Mouse (Mus musculus) CH12.LX (cell line): ENCODE results near the gene Tacc2. TPM values are rescaled to one million over a fixed set of nuclear protein-coding genes. Genes with fewer than 3 reads are reported as not detected.

Experiments
- DNase-seq: peaks from one replicate; pipeline ENCODE4 v3.0.0-alpha.2; 2013; ENCODE audit errors: extremely low read depth
- H3K27ac ChIP-seq: 2 replicates; pipeline ENCODE4 v1.5.1; 2012; ENCODE audit warnings: low read depth, mild to moderate bottlenecking, control low read depth, moderate library complexity; ENCODE audit not compliant: insufficient read depth
- H3K27me3 ChIP-seq: replicated peaks from 2 replicates; pipeline ENCODE3; 2012; ENCODE audit warnings: inconsistent platforms
- H3K36me3 ChIP-seq, 2 experiments: replicated peaks in 1 of 2; 2 replicates each; pipeline versions ENCODE3 to v1.6.1; 2012; ENCODE audit warnings: inconsistent platforms in 1 of 2, low read length in 1 of 2, mild to moderate bottlenecking in 1 of 2, mixed read lengths in 1 of 2, moderate library complexity in 1 of 2; ENCODE audit not compliant: control insufficient read depth in 1 of 2, insufficient read depth in 1 of 2
- H3K4me1 ChIP-seq, 2 experiments: 2 replicates each; pipeline ENCODE4 v1.6.1; 2012; ENCODE audit warnings: inconsistent platforms in 1 of 2, moderate library complexity in 1 of 2; ENCODE audit not compliant: insufficient read depth in 2 of 2, control insufficient read depth in 1 of 2
- H3K4me2 ChIP-seq: 2 replicates; pipeline ENCODE4 v1.6.1; 2012; ENCODE audit warnings: low read depth, mild to moderate bottlenecking, control low read depth; ENCODE audit not compliant: poor library complexity, insufficient read depth, severe bottlenecking
- H3K4me3 ChIP-seq, 3 experiments: fragments of 150-350 bp in 1 of 3; sonication (generic) in 1 of 3; replicated peaks in 1 of 3; 2 replicates each; pipeline versions ENCODE3 to v1.5.1; 2011 to 2012; ENCODE audit warnings: low read depth in 2 of 3, low read length in 2 of 3, mild to moderate bottlenecking in 2 of 3, moderate library complexity in 2 of 3, control low read depth in 1 of 3, improper control_type of control experiment in 1 of 3, inconsistent platforms in 1 of 3, mixed read lengths in 1 of 3; ENCODE audit not compliant: poor library complexity in 1 of 3
- H3K79me2 ChIP-seq: replicated peaks from 2 replicates; pipeline ENCODE4 v1.6.1; 2012; ENCODE audit warnings: mild to moderate bottlenecking, moderate library complexity; ENCODE audit not compliant: control insufficient read depth, poor library complexity, insufficient read depth, severe bottlenecking; ENCODE audit errors: extremely low read depth
- H3K9ac ChIP-seq: 2 replicates; pipeline ENCODE4 v1.6.1; 2012; ENCODE audit warnings: low read depth, mild to moderate bottlenecking, control low read depth, moderate library complexity; ENCODE audit not compliant: insufficient read depth
- H3K9me3 ChIP-seq: replicated peaks from 2 replicates; pipeline ENCODE3; 2012; ENCODE audit warnings: low read length, inconsistent platforms, mixed read lengths
- BHLHE40 ChIP-seq: IDR thresholded peaks from 2 replicates; pipeline ENCODE4 v1.6.1; 2011; ENCODE audit warnings: mild to moderate bottlenecking, low read depth, low read length, improper control_type of control experiment
- CHD1 ChIP-seq: IDR thresholded peaks from 2 replicates; pipeline ENCODE4 v1.6.1; 2012; ENCODE audit warnings: low read depth, low read length, improper control_type of control experiment, inconsistent platforms
- CHD2 ChIP-seq: IDR thresholded peaks from 2 replicates; pipeline ENCODE4 v1.6.1; 2011; ENCODE audit warnings: low read length, improper control_type of control experiment
- CTCF ChIP-seq, 2 experiments: IDR thresholded peaks in 1 of 2; conservative IDR thresholded peaks in 1 of 2; 2 replicates each; pipeline ENCODE4 v1.5.1; 2011 to 2012; ENCODE audit warnings: low read depth in 2 of 2, low read length in 2 of 2, improper control_type of control experiment in 1 of 2, inconsistent platforms in 1 of 2, mild to moderate bottlenecking in 1 of 2, moderate library complexity in 1 of 2
- E2F4 ChIP-seq: IDR thresholded peaks from 2 replicates; pipeline ENCODE4 v1.6.1; 2011; ENCODE audit warnings: low read depth, low read length, improper control_type of control experiment; ENCODE audit not compliant: insufficient replicate concordance
- ELF1 ChIP-seq: IDR thresholded peaks from 2 replicates; pipeline ENCODE4 v1.6.1; 2014; ENCODE audit warnings: low read depth, mild to moderate bottlenecking, inconsistent platforms, low read length, improper control_type of control experiment
- EP300 ChIP-seq: IDR thresholded peaks from 2 replicates; pipeline ENCODE4 v1.6.1; 2011; ENCODE audit warnings: low read length, improper control_type of control experiment
- ETS1 ChIP-seq: conservative IDR thresholded peaks from 2 replicates; pipeline ENCODE4 v1.6.1; 2012; ENCODE audit warnings: low read depth, mild to moderate bottlenecking, inconsistent platforms, low read length, improper control_type of control experiment, moderate library complexity
- GABPA ChIP-seq: IDR thresholded peaks from 2 replicates; pipeline ENCODE4 v1.6.1; 2012; ENCODE audit warnings: low read depth, low read length, improper control_type of control experiment, inconsistent platforms; ENCODE audit not compliant: insufficient replicate concordance
- HCFC1 ChIP-seq: IDR thresholded peaks from 2 replicates; pipeline ENCODE4 v1.6.1; 2012; ENCODE audit warnings: low read depth, mild to moderate bottlenecking, inconsistent platforms, low read length, improper control_type of control experiment
- JUN ChIP-seq: IDR thresholded peaks from 2 replicates; pipeline ENCODE4 v1.6.1; 2011; ENCODE audit warnings: low read depth, mild to moderate bottlenecking, low read length, improper control_type of control experiment, moderate library complexity; ENCODE audit not compliant: insufficient read depth
- KAT2A ChIP-seq: IDR thresholded peaks from 2 replicates; pipeline ENCODE4 v1.6.1; 2012; ENCODE audit warnings: low read length, improper control_type of control experiment, inconsistent platforms; ENCODE audit not compliant: insufficient replicate concordance
- MAFK ChIP-seq: IDR thresholded peaks from 2 replicates; pipeline ENCODE4 v1.6.1; 2011; ENCODE audit warnings: low read length, improper control_type of control experiment; ENCODE audit not compliant: insufficient replicate concordance
- MAX ChIP-seq: IDR thresholded peaks from 2 replicates; pipeline ENCODE4 v1.6.1; 2011; ENCODE audit warnings: low read length, improper control_type of control experiment
- MAZ ChIP-seq: IDR thresholded peaks from 2 replicates; pipeline ENCODE4 v1.6.1; 2012; ENCODE audit warnings: low read depth, mild to moderate bottlenecking, inconsistent platforms, low read length, improper control_type of control experiment, moderate library complexity
- MEF2A ChIP-seq: IDR thresholded peaks from 2 replicates; pipeline ENCODE4 v1.6.1; 2014; ENCODE audit warnings: low read depth, mild to moderate bottlenecking, inconsistent platforms, low read length, improper control_type of control experiment, borderline replicate concordance
- MXI1 ChIP-seq: IDR thresholded peaks from 2 replicates; pipeline ENCODE4 v1.6.1; 2011; ENCODE audit warnings: mild to moderate bottlenecking, low read depth, low read length, improper control_type of control experiment
- MYC ChIP-seq: IDR thresholded peaks from 2 replicates; pipeline ENCODE4 v1.6.1; 2011; ENCODE audit warnings: low read depth, mild to moderate bottlenecking, improper control_type of control experiment, low read length
- NELFE ChIP-seq: IDR thresholded peaks from 2 replicates; pipeline ENCODE4 v1.6.1; 2011; ENCODE audit warnings: low read depth, low read length, improper control_type of control experiment
- NRF1 ChIP-seq: IDR thresholded peaks from 2 replicates; pipeline ENCODE4 v1.6.1; 2014; ENCODE audit warnings: low read depth, mild to moderate bottlenecking, inconsistent platforms, low read length, improper control_type of control experiment, moderate library complexity
- PAX5 ChIP-seq: IDR thresholded peaks from 2 replicates; pipeline ENCODE4 v1.6.1; 2012; ENCODE audit warnings: low read length, inconsistent platforms, mixed read lengths
- POLR2A ChIP-seq: IDR thresholded peaks from 2 replicates; pipeline ENCODE4 v1.6.1; 2011; ENCODE audit warnings: low read depth, mild to moderate bottlenecking, improper control_type of control experiment, low read length
- POLR2AphosphoS2 ChIP-seq: IDR thresholded peaks from 2 replicates; pipeline ENCODE4 v1.6.1; 2011; ENCODE audit warnings: low read depth, low read length, improper control_type of control experiment
- RAD21 ChIP-seq: IDR thresholded peaks from 2 replicates; pipeline ENCODE4 v1.6.1; 2011; ENCODE audit warnings: low read depth, mild to moderate bottlenecking, low read length, improper control_type of control experiment, moderate library complexity
- RCOR1 ChIP-seq: conservative IDR thresholded peaks from 2 replicates; pipeline ENCODE4 v1.6.1; 2012; ENCODE audit warnings: low read depth, mild to moderate bottlenecking, inconsistent platforms, low read length, improper control_type of control experiment
- SIN3A ChIP-seq: IDR thresholded peaks from 2 replicates; pipeline ENCODE4 v1.6.1; 2012; ENCODE audit warnings: low read length, improper control_type of control experiment, inconsistent platforms
- SMC3 ChIP-seq: IDR thresholded peaks from 2 replicates; pipeline ENCODE4 v1.6.1; 2011; ENCODE audit warnings: low read depth, low read length, improper control_type of control experiment
- TBP ChIP-seq: conservative IDR thresholded peaks from 2 replicates; pipeline ENCODE4 v1.6.1; 2011; ENCODE audit warnings: low read depth, low read length, improper control_type of control experiment
- TCF12 ChIP-seq: IDR thresholded peaks from 2 replicates; pipeline ENCODE4 v1.6.1; 2014; ENCODE audit warnings: low read depth, mild to moderate bottlenecking, inconsistent platforms, low read length, improper control_type of control experiment
- USF1 ChIP-seq: IDR thresholded peaks from 2 replicates; pipeline ENCODE4 v1.6.1; 2014; ENCODE audit warnings: low read depth, mild to moderate bottlenecking, inconsistent platforms, low read length, improper control_type of control experiment
- ZC3H11A ChIP-seq: IDR thresholded peaks from 2 replicates; pipeline ENCODE4 v1.6.1; 2012; ENCODE audit warnings: low read depth, mild to moderate bottlenecking, inconsistent platforms, low read length, improper control_type of control experiment
- ZNF384 ChIP-seq: IDR thresholded peaks from 2 replicates; pipeline ENCODE4 v1.6.1; 2012; ENCODE audit warnings: low read depth, low read length, improper control_type of control experiment, inconsistent platforms
- dilution Hi-C: fragments of 300-500 bp; cut with MboI; formaldehyde crosslinking; loops from 2 replicates; pipeline ENCODE4 v1.14.3; 2020; ENCODE audit warnings: low sequenced_read_pairs; ENCODE audit not compliant: extremely low pct_unique_long_range_greater_than_20kb, extremely low pct_ligation_motif_present
- in situ Hi-C: fragments of 300-500 bp; cut with MboI; formaldehyde crosslinking; loops from 3 replicates; pipeline ENCODE4 v1.14.3; 2019; ENCODE audit warnings: low sequenced_read_pairs, low pct_ligation_motif_present, low pct_unique_long_range_greater_than_20kb, mixed read lengths
- polyA plus RNA-seq: library from polyadenylated mRNA; unstranded; fragments of >175 nt; gene quantifications from 2 replicates; pipeline ENCODE4 v1.2.1, GENCODE M21; 2012; ENCODE audit warnings: low read depth; ENCODE audit not compliant: insufficient read length
- total RNA-seq, 2 experiments: library from RNA; depleted of rRNA; stranded (reverse); fragments of 300-350 nt in 1 of 2; fragments of >200 nt in 1 of 2; gene quantifications; 2 replicates each; pipeline ENCODE4 v1.2.3; 2012 to 2014

The Tacc2 gene
- total and polyA plus RNA-seq, 3 experiments: 0.13 to 0.41 TPM; not detected in 1

DNA sequence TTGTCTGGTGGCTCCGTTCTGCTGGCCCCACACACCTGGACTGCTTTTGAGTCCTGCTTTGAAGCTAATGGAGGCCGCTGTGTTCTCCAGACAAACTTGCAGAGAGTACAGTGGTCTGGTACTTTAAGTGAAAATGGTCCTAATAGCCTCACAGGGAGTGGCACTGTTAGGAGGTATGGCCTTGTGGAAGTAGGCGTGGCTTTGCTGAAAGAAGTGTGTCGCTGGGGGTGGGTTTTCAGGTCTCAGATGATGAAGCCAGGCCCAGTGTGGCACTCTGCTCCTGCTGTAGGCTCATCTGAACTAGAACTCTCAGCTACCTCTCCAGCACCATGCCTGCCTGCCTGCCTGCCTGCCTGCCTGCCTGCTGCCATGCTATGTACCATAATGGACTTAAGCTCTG is 190.9 kb downstream of the Tacc2 start:
- dilution Hi-C loops (no loop called here), in situ Hi-C loops (no loop called here)
- Histone ChIP-seq H3K4me1 (peaks cover 0 to 15% of the 10 kb centered on the region in 2 experiments; a peak in 2 of 4 replicates), H3K36me3 (no peaks in the 10 kb centered on the region), H3K9ac (no peak overlapping the region), H3K79me2 (no peaks in the 10 kb centered on the region), H3K4me2 (no peak overlapping the region), H3K27me3 (peaks cover 37% of the 10 kb centered on the region), H3K27ac (no peak overlapping the region), H3K9me3 (peaks cover 2% of the 10 kb centered on the region), H3K4me3 (no peak overlapping the region)
- no peak for DNase-seq
- TF ChIP-seq USF1: no peak
- no peak for TF ChIP-seq NELFE
- no peak for TF ChIP-seq CHD1
- no peak for TF ChIP-seq MAFK
- TF ChIP-seq ELF1: no peak
- no peak for TF ChIP-seq E2F4
- no peak for TF ChIP-seq HCFC1
- no peak for TF ChIP-seq PAX5
- TF ChIP-seq MAZ: no peak
- TF ChIP-seq GABPA: no peak
- no peak for TF ChIP-seq SIN3A
- no peak for TF ChIP-seq MEF2A
- TF ChIP-seq SMC3: no peak
- no peak for TF ChIP-seq EP300
- no peak for TF ChIP-seq POLR2AphosphoS2
- TF ChIP-seq MAX: no peak

DNA sequence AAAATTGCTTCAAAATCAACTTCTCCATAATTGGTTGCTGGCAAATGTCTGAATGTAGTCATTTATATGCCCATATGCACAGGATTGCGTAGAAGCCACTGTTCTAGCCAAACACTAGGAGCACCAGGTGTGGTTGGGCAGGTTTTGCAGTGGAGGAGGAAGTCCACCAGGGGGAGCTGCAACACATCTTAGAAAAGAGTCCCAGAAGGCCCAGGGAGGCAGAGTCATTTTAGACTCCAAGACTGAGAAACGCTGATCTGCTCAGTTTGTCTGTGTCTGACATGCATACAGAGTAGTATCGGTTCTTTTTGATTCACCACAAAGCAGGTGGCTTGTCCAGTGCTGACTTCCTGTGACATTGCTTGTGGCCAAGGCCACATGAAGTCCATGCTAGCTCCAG is 193.5 kb downstream of the Tacc2 start:
- Histone ChIP-seq H3K4me2 (no peak overlapping the region), H3K27me3 (peaks cover 27% of the 10 kb centered on the region), H3K79me2 (no peaks in the 10 kb centered on the region), H3K27ac (no peak overlapping the region), H3K4me1 (peaks cover 3 to 9% of the 10 kb centered on the region in 2 experiments; a peak in 2 of 4 replicates), H3K9ac (no peak overlapping the region), H3K36me3 (no peaks in the 10 kb centered on the region), H3K9me3 (peaks cover 2% of the 10 kb centered on the region), H3K4me3 (no peak overlapping the region)
- DNase-seq: peak; percentile 85
- in situ Hi-C loops (loop anchor here (5.0 kb wide), 1 partner anchor 142 kb away; no protein-coding TSS in a partner anchor), dilution Hi-C loops (no loop called here)
- TF ChIP-seq POLR2AphosphoS2 (no peak), MAZ (no peak), RCOR1 (no peak), TCF12 (peak; percentile 42; the same call in 1 of the 2 replicates), MXI1 (no peak), CHD2 (no peak), CTCF (conservative IDR thresholded peaks at IDR 0.05 in 1 of 2, IDR thresholded peaks at IDR 0.05 in 1 of 2; ENCODE audit: low read depth in 2 of 2, low read length in 2 of 2) (peak; percentile 83 to 94), NRF1 (no peak), ZNF384 (no peak), POLR2A (no peak), JUN (no peak), ETS1 (no peak), RAD21 (peak; percentile 89), TBP (0 out of 2 replicates have a peak, but pooled peaks have one; percentile 28), BHLHE40 (no peak), SIN3A (no peak), ZC3H11A (peak; percentile 77), E2F4 (no peak), HCFC1 (no peak), USF1 (no peak), MAX (peak; percentile 45; the same call in 1 of the 2 replicates), CHD1 (no peak), MAFK (peak; percentile 77), EP300 (peak; percentile 55), MYC (no peak), MEF2A (no peak), SMC3 (peak; percentile 92), KAT2A (no peak)
